In genomic region chr17:56584257-56585130, GRCm38 (mm10) we compare ENCODE assay signal across 8 mouse cellular contexts. TPM values are rescaled to one million over a fixed set of nuclear protein-coding genes. Genes with fewer than 3 reads are reported as not detected.
DNase-seq lines count a peak whose midpoint lies in the region; ATAC-seq and TF ChIP-seq lines count a peak whose summit lies in the region.

Safb2 (minus strand) TSS chr17:56584585.
Safb (plus strand) TSS chr17:56584825.

- WGBS in forebrain, embryonic 16.5 days = under 1% methylated on average over 90 of the region's 101 CpGs
- under 1% methylated on average over 92 of the region's 101 CpGs for WGBS in lung, embryonic 14.5 days
- 1% methylated on average over 93 of the region's 101 CpGs for WGBS in olfactory bulb, adult 2 months
- WGBS in thymus, adult 2 months = under 1% methylated on average over 89 of the region's 101 CpGs

- H3K4me2 ChIP-seq in forebrain, embryonic 16.5 days (ENCODE audit: low read length) = peak within 1 kb of the TSS; percentile 98
- H3K4me2 ChIP-seq in lung, embryonic 14.5 days = peak within 1 kb of the TSS; percentile 89

- H3K36me3 ChIP-seq in G1E (replicated peaks) = peaks cover 77% of the 10 kb centered on the region
- H3K36me3 ChIP-seq in forebrain, embryonic 16.5 days (ENCODE audit: control insufficient read depth, insufficient read depth) = peaks cover 15% of the 10 kb centered on the region
- peaks cover 67% of the 10 kb centered on the region for H3K36me3 ChIP-seq in lung, embryonic 14.5 days (ENCODE audit: insufficient read depth)
- H3K36me3 ChIP-seq in thymus, adult 2 months (ENCODE audit: control insufficient read depth, insufficient read depth, low read length) = peaks cover 31% of the 10 kb centered on the region

- peak within 1 kb of the TSS; percentile 86 for H3K9ac ChIP-seq in forebrain, embryonic 16.5 days (replicated peaks; ENCODE audit: low read depth, low read length)
- peak within 1 kb of the TSS; percentile 84 for H3K9ac ChIP-seq in lung, embryonic 14.5 days

- no peak for TF ChIP-seq CTCF in G1E (IDR thresholded peaks at IDR 0.05; ENCODE audit: low read depth, low read length)
- TF ChIP-seq CTCF in layer of hippocampus, adult 2 months (conservative IDR thresholded peaks at IDR 0.05) = peak; percentile 23; the same call in 1 of the 2 replicates
- TF ChIP-seq CTCF in lung, embryonic 14.5 days (IDR thresholded peaks at IDR 0.05; ENCODE audit: low read depth) = peak; percentile 20; the same call in 1 of the 2 replicates
- TF ChIP-seq CTCF in olfactory bulb, adult 2 months (IDR thresholded peaks at IDR 0.05; ENCODE audit: insufficient read depth, low read depth, low read length) = no peak
- peak; percentile 53; the same call in 1 of the 2 replicates for TF ChIP-seq CTCF in thymus, adult 2 months (IDR thresholded peaks at IDR 0.05; ENCODE audit: borderline replicate concordance, control insufficient read depth, extremely low read depth, insufficient read depth, low read length, poor library complexity)

- no peaks in the 10 kb centered on the region for H3K27me3 ChIP-seq in G1E (ENCODE audit: insufficient read depth, low read length)
- no peaks in the 10 kb centered on the region for H3K27me3 ChIP-seq in forebrain, embryonic 16.5 days (replicated peaks; ENCODE audit: control insufficient read depth, insufficient read depth, low read length)
- no peaks in the 10 kb centered on the region for H3K27me3 ChIP-seq in lung, embryonic 14.5 days (ENCODE audit: insufficient read depth, low read length)
- no peaks in the 10 kb centered on the region for H3K27me3 ChIP-seq in thymus, adult 2 months (ENCODE audit: control insufficient read depth, insufficient read depth, low read length)

- H3K4me3 ChIP-seq in G1E (ENCODE audit: low read depth, low read length) = peak within 1 kb of the TSS; percentile 91
- H3K4me3 ChIP-seq in forebrain, embryonic 16.5 days (replicated peaks; ENCODE audit: low read length) = peak within 1 kb of the TSS; percentile 87
- H3K4me3 ChIP-seq in layer of hippocampus, adult 2 months = peak within 1 kb of the TSS; percentile 99
- peak within 1 kb of the TSS; percentile 90 for H3K4me3 ChIP-seq in lung, embryonic 14.5 days (ENCODE audit: low read depth, low read length)
- peak within 1 kb of the TSS; percentile 89 for H3K4me3 ChIP-seq in olfactory bulb, adult 2 months (ENCODE audit: insufficient read depth, low read depth, low read length)
- H3K4me3 ChIP-seq in thymus, adult 2 months (ENCODE audit: control insufficient read depth, insufficient read depth, low read length) = peak within 1 kb of the TSS; percentile 73

- H3K27ac ChIP-seq in forebrain, embryonic 16.5 days (ENCODE audit: low read length) = peak within 1 kb of the TSS; percentile 95
- H3K27ac ChIP-seq in layer of hippocampus, adult 2 months = peak within 1 kb of the TSS; percentile 98
- H3K27ac ChIP-seq in lung, embryonic 14.5 days (ENCODE audit: low read depth) = peak within 1 kb of the TSS; percentile 93
- peak within 1 kb of the TSS; percentile 90 for H3K27ac ChIP-seq in olfactory bulb, adult 2 months (ENCODE audit: insufficient read depth, low read depth, low read length)
- peak within 1 kb of the TSS; percentile 72 for H3K27ac ChIP-seq in thymus, adult 2 months (ENCODE audit: control insufficient read depth, insufficient read depth, low read length)

- peak; percentile 76 for TF ChIP-seq POLR2A in olfactory bulb, adult 2 months (IDR thresholded peaks at IDR 0.05; ENCODE audit: insufficient read depth, low read depth, low read length)
- peak; percentile 81 for TF ChIP-seq POLR2A in thymus, adult 2 months (IDR thresholded peaks at IDR 0.05; ENCODE audit: control insufficient read depth, extremely low read depth, insufficient read depth, low read length, poor library complexity)

- H3K4me1 ChIP-seq in G1E (ENCODE audit: insufficient read depth, low read depth, low read length) = peaks cover 69% of the 10 kb centered on the region
- H3K4me1 ChIP-seq in forebrain, embryonic 16.5 days (replicated peaks; ENCODE audit: control insufficient read depth, insufficient read depth, low read length) = peaks cover 53% of the 10 kb centered on the region
- H3K4me1 ChIP-seq in lung, embryonic 14.5 days (ENCODE audit: insufficient read depth) = peaks cover 4% of the 10 kb centered on the region
- H3K4me1 ChIP-seq in olfactory bulb, adult 2 months (ENCODE audit: control insufficient read depth, insufficient read depth, low read length) = peaks cover 29% of the 10 kb centered on the region
- H3K4me1 ChIP-seq in thymus, adult 2 months (replicated peaks; ENCODE audit: control insufficient read depth, insufficient read depth, low read length) = peaks cover 25% of the 10 kb centered on the region

- peak; percentile 73 for ATAC-seq in G1E (ENCODE audit: extremely low read depth, insufficient number of reproducible peaks, low FRiP score, poor library complexity, severe bottlenecking)
- ATAC-seq in forebrain, embryonic 16.5 days = peak; percentile 96
- peak; percentile 96 for ATAC-seq in lung, embryonic 14.5 days (ENCODE audit: insufficient read depth)

- intact Hi-C loops in heart, postnatal 36 days (cut with DNase I) = loop anchor here (1.0 to 5.0 kb wide), 3 partner anchors 25 to 297 kb away; partner anchors contain the start of genes 2410015M20Rik, Ndufa11 and Vmac

- peak; percentile 95 for DNase-seq in G1E (ENCODE audit: low spot score)
- peak; percentile 98 to 100 for DNase-seq in cerebellum, adult 18-20 months
- peak; percentile 99 for DNase-seq in heart, postnatal 36 days
- DNase-seq in layer of hippocampus, adult 2 months (ENCODE audit: low spot score in 2 of 2) = peak; percentile 99
- DNase-seq in lung, embryonic 14.5 days = peak; percentile 100
- peak; percentile 98 for DNase-seq in thymus, adult 2 months

- H3K9me3 ChIP-seq in G1E (replicated peaks) = no peaks in the 10 kb centered on the region
- no peaks in the 10 kb centered on the region for H3K9me3 ChIP-seq in forebrain, embryonic 16.5 days (ENCODE audit: control insufficient read depth, low read length)
- no peaks in the 10 kb centered on the region for H3K9me3 ChIP-seq in lung, embryonic 14.5 days (ENCODE audit: low read depth, low read length)

RNA-seq across cellular contexts. Expression of gene Safb2, which starts in this region (rescaled TPM):
- total RNA-seq in G1E (2014; fragmentation: Nextera tagmentation) (111 and 194 TPM in 2 replicates), G1E (2017) (55.2 and 78.2 TPM in 2 replicates)
- 209 and 224 TPM in 2 replicates for polyA plus RNA-seq in G1E (2012)
- polyA plus RNA-seq in forebrain, embryonic 16.5 days (2015; fragmentation: Nextera tagmentation; extraction: Ambion mirVana) = 72.9 and 85.4 TPM in 2 replicates
- total RNA-seq in heart, postnatal 36 days (2021) = 10 to 100 TPM; 41.4 to 48.5 TPM
- total RNA-seq in layer of hippocampus, adult 2 months (2021) = 100 to 1,000 TPM; 134 to 168 TPM
- 63.1 and 69.4 TPM in 2 replicates for polyA plus RNA-seq in lung, embryonic 14.5 days (2014; fragmentation: Nextera tagmentation; extraction: Ambion mirVana)
- polyA plus RNA-seq in olfactory bulb, adult 2 months (2012; ENCODE audit: insufficient read depth, insufficient read length, low replicate concordance, missing spikeins) = 339 TPM in 1 of 2 replicates, not detected in the other
- 196 and 199 TPM in 2 replicates for polyA plus RNA-seq in thymus, adult 2 months (2012; rRNA removed)

RNA-seq across cellular contexts. Expression of gene Safb, which starts in this region (rescaled TPM):
- total RNA-seq in G1E (2014; fragmentation: Nextera tagmentation) (67.0 and 76.5 TPM in 2 replicates), G1E (2017) (85.0 and 121 TPM in 2 replicates)
- 151 and 154 TPM in 2 replicates for polyA plus RNA-seq in G1E (2012)
- 121 and 133 TPM in 2 replicates for polyA plus RNA-seq in forebrain, embryonic 16.5 days (2015; fragmentation: Nextera tagmentation; extraction: Ambion mirVana)
- total RNA-seq in heart, postnatal 36 days (2021) = 10 to 100 TPM; 55.1 to 65.8 TPM
- 100 to 1,000 TPM; 162 to 193 TPM for total RNA-seq in layer of hippocampus, adult 2 months (2021)
- polyA plus RNA-seq in lung, embryonic 14.5 days (2014; fragmentation: Nextera tagmentation; extraction: Ambion mirVana) = 83.1 and 87.9 TPM in 2 replicates
- 696 TPM in 1 of 2 replicates, not detected in the other for polyA plus RNA-seq in olfactory bulb, adult 2 months (2012; ENCODE audit: insufficient read depth, insufficient read length, low replicate concordance, missing spikeins)
- 196 and 222 TPM in 2 replicates for polyA plus RNA-seq in thymus, adult 2 months (2012; rRNA removed)

Comparison
In these comparisons a context has a peak if more than half of its experiments do, and no peak if none do; other contexts are left out.
1. Peak in every context shown above with its lines: DNase-seq, ATAC-seq, H3K4me3 ChIP-seq and H3K27ac ChIP-seq.
2. CTCF ChIP-seq: peak in layer of hippocampus, adult 2 months (single experiment), lung, embryonic 14.5 days (single experiment) and thymus, adult 2 months (single experiment); none in G1E (single experiment) and olfactory bulb, adult 2 months (single experiment).